Mouse (Mus musculus): ENCODE data around the gene Numa1. TPM values are rescaled to one million over a fixed set of nuclear protein-coding genes. Genes with fewer than 3 reads are reported as not detected.
"Not testable (repeated sequence)": the region's sequence is repeated elsewhere in the genome, so short reads cannot be mapped to it uniquely, and the experiment has no call there.

Numa1 gene
- polyA plus RNA-seq, 1 experiment from 2014 or later, result 119 TPM

DNA sequence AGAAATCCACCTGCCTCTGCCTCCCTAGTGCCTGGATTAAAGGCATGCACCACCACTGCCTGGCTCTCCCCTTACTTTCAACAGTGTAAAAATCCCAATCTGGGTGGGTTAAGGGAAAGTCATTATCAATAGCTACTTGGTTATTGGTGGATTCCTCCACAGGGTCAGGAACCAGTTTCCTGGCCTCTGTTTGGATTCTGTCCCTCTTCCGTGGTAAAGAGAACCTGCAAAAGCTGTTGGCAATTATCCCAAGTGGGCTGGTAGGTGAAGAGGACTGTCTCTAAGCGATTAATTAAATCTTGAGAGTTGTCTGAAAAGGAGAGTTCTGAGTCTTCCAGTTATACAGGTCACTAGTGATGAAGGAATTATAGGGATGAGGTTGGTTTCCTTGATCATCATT, 4.4 kb downstream of the Numa1 start:
- WGBS, result 86% methylated on average over 2 of the region's 2 CpGs
- H3K9ac ChIP-seq, result no peak overlapping the region
- no peaks in the 10 kb centered on the region for H3K9me3 ChIP-seq
- H3K27me3 ChIP-seq, result no peaks in the 10 kb centered on the region
- H3K4me2 ChIP-seq (replicated peaks), result no peak overlapping the region
- peaks cover 6% of the 10 kb centered on the region for H3K4me1 ChIP-seq
- ATAC-seq (ENCODE audit: insufficient number of reproducible peaks, insufficient read depth, low FRiP score, low TSS enrichment), result no peak
- H3K4me3 ChIP-seq, result no peak overlapping the region
- H3K27ac ChIP-seq, result no peak overlapping the region
- H3K36me3 ChIP-seq, result peaks cover 12% of the 10 kb centered on the region; the same call in 1 of the 2 replicates

DNA sequence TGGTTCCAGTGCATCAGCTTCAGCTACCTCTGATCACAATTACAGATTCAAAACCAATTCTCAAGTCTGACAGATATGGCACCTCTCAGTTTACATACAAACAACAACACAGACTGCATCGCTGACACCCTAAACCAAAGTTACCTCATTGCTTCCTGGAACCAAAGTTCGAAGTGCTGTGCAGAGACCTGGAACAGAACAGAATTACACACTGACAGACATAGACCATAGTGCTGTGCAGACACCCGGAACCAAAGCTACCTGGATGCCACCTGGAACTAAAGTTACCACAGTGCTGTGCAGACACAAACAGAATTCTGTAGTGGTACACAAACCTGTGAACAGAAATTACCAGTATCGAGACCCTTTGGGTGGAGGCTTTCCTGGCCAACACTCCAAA, 5.8 kb downstream of the Numa1 start:
- Histone ChIP-seq H3K4me2 (replicated peaks) (no peak overlapping the region), H3K4me1 (peaks cover 6% of the 10 kb centered on the region), H3K27ac (no peak overlapping the region), H3K27me3 (no peaks in the 10 kb centered on the region), H3K9ac (no peak overlapping the region), H3K36me3 (peaks cover 12% of the 10 kb centered on the region; the same call in 1 of the 2 replicates), H3K9me3 (no peaks in the 10 kb centered on the region), H3K4me3 (no peak overlapping the region)
- no peak for ATAC-seq (ENCODE audit: insufficient number of reproducible peaks, insufficient read depth, low FRiP score, low TSS enrichment)
- WGBS, result 92% methylated on average over 4 of the region's 4 CpGs

DNA sequence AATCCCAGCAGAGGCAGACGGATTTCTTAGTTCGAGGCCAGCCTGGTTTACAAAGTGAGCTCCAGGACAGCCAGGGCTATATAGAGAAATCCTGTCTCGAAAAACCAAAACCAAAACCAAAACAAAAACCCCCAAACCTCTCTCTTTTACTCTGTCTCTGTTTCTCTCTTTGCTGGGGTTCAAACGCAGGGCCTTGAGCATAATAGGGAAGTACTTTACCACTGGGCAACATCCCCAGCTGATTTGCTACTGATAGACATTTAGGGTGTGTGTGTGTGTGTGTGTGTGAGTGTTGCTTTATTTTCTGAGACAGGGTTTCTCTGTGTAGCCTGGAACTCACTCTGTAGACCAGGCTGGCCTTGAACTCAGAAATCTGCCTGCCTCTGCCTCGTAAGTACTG, 15.1 kb downstream of the Numa1 start:
- H3K4me3 ChIP-seq; H3K27me3 ChIP-seq; H3K9me3 ChIP-seq; H3K27ac ChIP-seq; H3K36me3 ChIP-seq; H3K4me2 ChIP-seq (replicated peaks); H3K9ac ChIP-seq; H3K4me1 ChIP-seq; ATAC-seq (ENCODE audit: insufficient number of reproducible peaks, insufficient read depth, low FRiP score, low TSS enrichment): not testable (repeated sequence)
- WGBS, result 90% methylated on average over 5 of the region's 5 CpGs

DNA sequence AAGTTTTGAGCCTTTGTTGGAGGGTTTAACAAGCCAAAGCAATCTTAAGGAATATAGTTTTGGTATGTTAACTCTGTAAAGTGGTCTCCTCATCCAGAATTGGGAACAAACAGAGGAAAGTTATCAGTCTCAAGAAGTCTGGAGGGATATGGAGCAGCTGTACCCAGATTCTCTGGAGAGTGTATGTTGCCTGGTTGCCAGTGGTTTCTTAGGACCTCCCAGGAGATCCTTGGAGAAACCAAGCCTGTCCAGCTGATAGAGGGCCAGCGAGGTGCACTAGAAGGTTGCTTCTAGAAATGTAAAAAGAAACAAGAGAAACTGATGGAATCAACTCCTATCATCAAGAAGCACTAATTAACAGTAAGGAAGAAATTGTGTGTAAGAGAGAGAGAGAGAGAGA, 17.7 kb downstream of the Numa1 start:
- H3K9me3 ChIP-seq, result no peaks in the 10 kb centered on the region
- no peak overlapping the region for H3K9ac ChIP-seq
- ATAC-seq (ENCODE audit: insufficient number of reproducible peaks, insufficient read depth, low FRiP score, low TSS enrichment), result no peak
- whole genome bisulfite sequencing, result 84% methylated on average over 1 of the region's 1 CpGs
- H3K36me3 ChIP-seq, result no peaks in the 10 kb centered on the region
- no peaks in the 10 kb centered on the region for H3K27me3 ChIP-seq
- H3K4me3 ChIP-seq, result no peak overlapping the region
- no peak overlapping the region for H3K4me2 ChIP-seq (replicated peaks)
- no peaks in the 10 kb centered on the region for H3K4me1 ChIP-seq
- H3K27ac ChIP-seq, result no peak overlapping the region

DNA sequence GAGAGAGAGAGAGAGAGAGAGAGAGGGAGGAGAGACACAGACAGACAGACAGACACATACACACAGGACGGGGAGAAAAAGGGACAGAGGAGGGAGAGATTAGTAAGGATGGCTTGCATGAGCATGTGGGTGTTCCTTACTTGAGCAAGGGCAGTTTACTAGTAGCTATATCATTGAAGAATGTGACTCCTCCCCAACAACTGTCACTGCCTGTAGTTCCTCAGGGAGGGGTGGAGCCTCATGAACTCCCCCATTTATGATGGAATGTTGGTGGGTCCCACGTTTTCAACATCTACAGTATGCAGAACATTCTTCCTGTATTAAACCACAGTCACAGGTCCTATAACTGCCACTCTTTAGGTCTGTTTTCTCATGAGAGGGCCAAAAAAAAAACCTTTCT, 18.2 kb downstream of the Numa1 start:
- Histone ChIP-seq H3K9ac (no peak overlapping the region), H3K27me3 (no peaks in the 10 kb centered on the region), H3K27ac (no peak overlapping the region), H3K9me3 (no peaks in the 10 kb centered on the region), H3K4me1 (no peaks in the 10 kb centered on the region), H3K4me3 (no peak overlapping the region), H3K4me2 (replicated peaks) (no peak overlapping the region), H3K36me3 (no peaks in the 10 kb centered on the region)
- WGBS, result 68% methylated on average over 2 of the region's 2 CpGs
- ATAC-seq (ENCODE audit: insufficient number of reproducible peaks, insufficient read depth, low FRiP score, low TSS enrichment), result no peak

DNA sequence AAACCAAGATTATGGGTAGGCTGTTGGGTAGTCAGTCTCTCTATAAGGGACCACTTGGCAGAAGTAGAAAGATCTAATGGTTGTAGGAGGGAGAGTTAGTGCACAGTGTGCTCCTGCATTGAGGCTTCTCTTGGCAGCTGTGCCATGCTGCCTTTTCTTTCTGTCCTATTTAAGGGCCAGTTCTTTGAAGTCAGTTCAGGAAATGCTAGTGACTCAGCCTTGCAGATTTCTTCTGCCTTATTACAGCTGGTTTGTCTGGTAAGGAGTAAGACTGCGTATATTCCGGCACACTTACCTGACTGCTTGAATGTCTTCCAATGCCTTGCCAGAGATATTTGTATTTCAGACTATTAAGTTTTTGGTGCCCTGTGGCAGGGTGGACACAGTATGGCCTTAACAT, 20.3 kb downstream of the Numa1 start:
- ATAC-seq (ENCODE audit: insufficient number of reproducible peaks, insufficient read depth, low FRiP score, low TSS enrichment), result no peak
- Histone ChIP-seq H3K4me2 (replicated peaks) (no peak overlapping the region), H3K9ac (no peak overlapping the region), H3K36me3 (no peaks in the 10 kb centered on the region), H3K9me3 (no peaks in the 10 kb centered on the region), H3K4me3 (no peak overlapping the region), H3K4me1 (no peaks in the 10 kb centered on the region), H3K27me3 (no peaks in the 10 kb centered on the region), H3K27ac (no peak overlapping the region)
- WGBS, result 99% methylated on average over 2 of the region's 2 CpGs

DNA sequence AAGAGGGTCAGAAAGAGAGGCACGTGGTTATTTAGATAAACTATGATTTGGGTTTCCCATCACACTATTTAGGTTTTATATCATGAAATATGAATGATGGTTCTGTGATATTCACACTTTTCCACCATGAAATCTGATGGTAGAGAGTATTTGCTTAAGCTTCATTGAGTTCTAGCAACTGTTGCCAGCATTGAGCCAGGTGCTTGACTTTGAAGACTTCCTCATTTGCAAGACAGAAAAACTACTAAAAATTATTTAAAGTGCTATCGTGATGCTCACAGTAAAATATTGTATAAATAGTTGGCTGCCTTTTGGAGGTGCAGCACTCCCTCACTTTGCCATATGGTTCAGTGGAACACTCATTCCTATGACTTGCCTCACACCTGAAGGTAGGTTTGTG, 21.4 kb downstream of the Numa1 start:
- Histone ChIP-seq H3K9ac (no peak overlapping the region), H3K27me3 (no peaks in the 10 kb centered on the region)
- no peak for ATAC-seq (ENCODE audit: insufficient number of reproducible peaks, insufficient read depth, low FRiP score, low TSS enrichment)

DNA sequence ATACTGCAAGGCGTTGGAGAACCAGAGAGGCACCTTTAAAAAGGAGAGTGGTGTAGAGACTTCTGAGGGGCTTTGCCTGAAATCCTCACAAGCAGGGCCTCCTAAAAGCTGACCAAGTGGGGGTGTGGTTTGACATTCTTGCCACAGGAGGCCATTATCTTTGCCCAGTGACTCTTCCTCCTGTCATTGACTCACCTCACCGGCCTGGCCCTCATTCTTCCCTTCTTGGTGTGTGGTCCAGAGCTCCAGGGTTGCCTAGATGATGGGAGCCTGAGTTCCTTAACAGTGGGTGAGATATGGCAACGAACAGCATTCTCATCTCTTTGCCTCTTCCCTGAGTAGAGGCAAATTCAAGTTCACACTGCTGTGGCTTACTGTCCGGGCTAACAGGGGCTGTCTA, 22.0 kb downstream of the Numa1 start:
- H3K9ac ChIP-seq, result no peak overlapping the region
- H3K27me3 ChIP-seq, result no peaks in the 10 kb centered on the region
- H3K4me1 ChIP-seq, result no peaks in the 10 kb centered on the region
- no peak overlapping the region for H3K27ac ChIP-seq
- H3K36me3 ChIP-seq, result no peaks in the 10 kb centered on the region
- no peak overlapping the region for H3K4me3 ChIP-seq
- ATAC-seq (ENCODE audit: insufficient number of reproducible peaks, insufficient read depth, low FRiP score, low TSS enrichment), result no peak
- no peak overlapping the region for H3K4me2 ChIP-seq (replicated peaks)
- no peaks in the 10 kb centered on the region for H3K9me3 ChIP-seq
- WGBS, result 80% methylated on average over 4 of the region's 4 CpGs

More for the DNA sequence above, 21.4 kb downstream of the Numa1 start:
- Histone ChIP-seq H3K9me3 (no peaks in the 10 kb centered on the region), H3K4me2 (replicated peaks) (no peak overlapping the region), H3K4me3 (no peak overlapping the region), H3K4me1 (no peaks in the 10 kb centered on the region), H3K27ac (no peak overlapping the region), H3K36me3 (no peaks in the 10 kb centered on the region)
- WGBS, result 86% methylated on average over 2 of the region's 2 CpGs

DNA sequence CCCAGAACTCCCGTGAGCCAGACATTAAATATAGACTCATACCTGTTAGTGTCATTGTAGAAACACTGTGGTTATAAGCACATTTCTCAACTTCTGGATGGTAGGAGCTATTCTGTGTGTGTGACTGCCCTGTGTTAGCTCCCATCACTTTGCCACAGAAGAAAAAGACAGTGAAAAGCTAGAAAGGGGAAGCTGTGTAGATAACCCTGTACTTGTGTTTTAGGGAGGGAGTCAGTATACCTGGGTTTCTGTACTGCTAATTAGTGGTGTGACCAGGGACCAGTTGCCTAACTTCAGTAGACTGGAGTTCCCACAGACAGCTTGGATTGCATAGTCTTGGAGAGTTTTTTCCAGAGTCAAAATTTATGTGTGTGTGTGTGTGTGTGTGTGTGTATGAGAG, 22.6 kb downstream of the Numa1 start:
- Histone ChIP-seq H3K27ac (no peak overlapping the region), H3K9ac (no peak overlapping the region), H3K27me3 (no peaks in the 10 kb centered on the region), H3K4me3 (no peak overlapping the region), H3K36me3 (no peaks in the 10 kb centered on the region), H3K9me3 (no peaks in the 10 kb centered on the region), H3K4me1 (no peaks in the 10 kb centered on the region), H3K4me2 (replicated peaks) (no peak overlapping the region)
- WGBS, result 94% methylated on average over 1 of the region's 1 CpGs
- no peak for ATAC-seq (ENCODE audit: insufficient number of reproducible peaks, insufficient read depth, low FRiP score, low TSS enrichment)

DNA sequence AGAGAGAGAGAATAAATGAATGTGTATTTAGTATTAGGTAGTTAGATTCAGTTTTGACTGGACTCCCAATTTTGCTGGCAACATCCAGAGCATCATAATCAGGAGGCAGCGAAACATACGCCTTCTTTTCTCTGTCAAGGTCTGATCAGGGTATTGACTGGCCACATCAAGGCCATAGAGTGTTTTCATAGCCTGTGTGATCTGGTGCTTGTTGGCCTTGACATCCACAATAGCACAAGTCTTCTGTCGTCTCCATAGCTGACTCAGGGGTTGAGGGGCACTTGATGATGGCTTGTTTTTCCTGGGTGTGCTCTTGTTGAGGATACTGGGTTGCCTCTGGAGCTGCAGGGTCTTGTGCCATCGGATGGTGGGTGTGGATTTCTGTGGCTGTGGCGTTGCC, 23.0 kb downstream of the Numa1 start:
- ATAC-seq (ENCODE audit: insufficient number of reproducible peaks, insufficient read depth, low FRiP score, low TSS enrichment), result no peak
- Histone ChIP-seq H3K4me1 (no peaks in the 10 kb centered on the region), H3K9me3 (no peaks in the 10 kb centered on the region), H3K4me2 (replicated peaks) (no peak overlapping the region), H3K4me3 (no peak overlapping the region), H3K36me3 (no peaks in the 10 kb centered on the region), H3K27me3 (no peaks in the 10 kb centered on the region), H3K9ac (no peak overlapping the region), H3K27ac (no peak overlapping the region)
- 91% methylated on average over 5 of the region's 5 CpGs for WGBS

DNA sequence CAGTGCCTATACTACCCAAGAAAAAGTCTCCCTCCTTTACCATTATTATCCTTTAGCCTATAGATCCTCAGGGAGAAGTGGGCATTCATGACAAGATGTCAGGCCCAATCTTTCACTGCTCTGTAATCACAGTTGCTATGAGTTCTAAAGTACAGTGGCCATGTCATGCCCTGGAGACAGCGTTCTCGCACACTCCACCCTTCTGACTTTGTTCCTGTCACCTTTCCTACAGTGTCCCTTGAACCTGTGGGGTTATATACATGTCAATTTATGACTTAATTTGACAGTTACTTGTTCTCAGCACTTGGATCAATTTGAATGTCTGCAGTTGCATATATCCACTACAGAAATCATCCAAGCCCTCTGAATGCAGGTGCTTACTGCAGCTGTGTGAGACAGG, 28.9 kb downstream of the Numa1 start:
- Histone ChIP-seq H3K9me3 (no peaks in the 10 kb centered on the region), H3K4me3 (no peak overlapping the region), H3K9ac (no peak overlapping the region), H3K27me3 (no peaks in the 10 kb centered on the region), H3K4me2 (replicated peaks) (no peak overlapping the region), H3K36me3 (no peaks in the 10 kb centered on the region), H3K4me1 (no peaks in the 10 kb centered on the region), H3K27ac (no peak overlapping the region)
- no peak for ATAC-seq (ENCODE audit: insufficient number of reproducible peaks, insufficient read depth, low FRiP score, low TSS enrichment)
- 94% methylated on average over 2 of the region's 2 CpGs for WGBS

DNA sequence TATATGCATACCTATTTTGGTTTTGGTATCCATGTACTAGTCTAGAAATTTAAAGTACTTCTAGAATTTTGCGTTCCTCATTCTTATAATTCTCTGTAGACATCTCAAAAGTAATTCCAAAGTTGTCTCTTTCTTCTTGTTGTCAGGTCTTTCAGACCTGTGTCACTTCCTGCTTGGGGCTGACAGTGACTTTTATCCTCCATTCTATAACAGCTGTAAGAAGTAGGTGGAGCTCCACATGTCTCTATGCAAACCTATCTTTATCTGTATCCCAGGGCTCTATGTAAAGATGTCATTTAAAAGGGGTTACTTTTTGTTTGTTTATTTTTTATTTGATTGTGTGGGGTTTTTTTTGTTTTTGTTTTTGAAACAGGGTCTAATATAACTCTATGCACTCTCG, 29.7 kb downstream of the Numa1 start:
- H3K27me3 ChIP-seq, result no peaks in the 10 kb centered on the region
- WGBS, result 89% methylated on average over 2 of the region's 2 CpGs
- no peaks in the 10 kb centered on the region for H3K36me3 ChIP-seq
- no peak overlapping the region for H3K9ac ChIP-seq
- H3K4me3 ChIP-seq, result no peak overlapping the region
- ATAC-seq (ENCODE audit: insufficient number of reproducible peaks, insufficient read depth, low FRiP score, low TSS enrichment), result no peak
- H3K27ac ChIP-seq, result no peak overlapping the region
- peaks cover under 1% of the 10 kb centered on the region; the same call in 1 of the 2 replicates for H3K4me1 ChIP-seq
- H3K9me3 ChIP-seq, result no peaks in the 10 kb centered on the region
- no peak overlapping the region for H3K4me2 ChIP-seq (replicated peaks)

DNA sequence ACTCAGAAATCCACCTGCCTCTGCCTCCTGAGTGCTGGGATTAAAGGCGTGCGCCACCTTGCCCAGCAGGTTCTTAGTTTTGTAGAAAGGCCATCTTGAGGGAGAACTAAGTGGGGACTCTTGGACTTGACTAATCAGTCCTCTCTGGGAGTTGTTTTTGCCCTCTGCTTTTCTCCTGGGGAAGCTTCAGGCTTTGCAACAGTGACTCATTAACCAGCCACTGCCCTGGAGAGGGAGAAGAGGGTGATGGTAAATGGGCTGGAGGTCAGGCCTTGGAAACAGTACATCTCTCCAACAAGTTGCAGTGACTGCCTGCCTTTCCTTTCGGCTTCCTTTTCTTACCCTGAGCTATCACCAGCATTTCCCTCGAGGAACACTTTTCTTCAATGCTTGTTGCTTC, 30.6 kb downstream of the Numa1 start:
- H3K4me1 ChIP-seq, result peaks cover 6% of the 10 kb centered on the region
- H3K27ac ChIP-seq, result no peak overlapping the region
- no peaks in the 10 kb centered on the region for H3K36me3 ChIP-seq
- WGBS, result 86% methylated on average over 4 of the region's 4 CpGs
- no peak overlapping the region for H3K4me3 ChIP-seq
- no peaks in the 10 kb centered on the region for H3K27me3 ChIP-seq
- H3K4me2 ChIP-seq (replicated peaks), result no peak overlapping the region
- no peaks in the 10 kb centered on the region for H3K9me3 ChIP-seq
- ATAC-seq (ENCODE audit: insufficient number of reproducible peaks, insufficient read depth, low FRiP score, low TSS enrichment), result no peak
- no peak overlapping the region for H3K9ac ChIP-seq
